Mouse (Mus musculus): Measurements from ENCODE around the gene Tnfrsf11a. TPM values are rescaled to one million over a fixed set of nuclear protein-coding genes. Genes with fewer than 3 reads are reported as not detected.

Tnfrsf11a gene
- polyA plus RNA-seq, 1 experiment from 2014 or later = 0.48 TPM

- no peaks in the 10 kb centered on the region for H3K9me3 ChIP-seq (ENCODE audit: control insufficient read depth, low read length)
- H3K27me3 ChIP-seq (ENCODE audit: control insufficient read depth, insufficient read depth, low read length) = no peaks in the 10 kb centered on the region
- ATAC-seq (ENCODE audit: low FRiP score) = no peak
- H3K9ac ChIP-seq (ENCODE audit: low read depth, low read length) = no peak overlapping the region
- no peaks in the 10 kb centered on the region for H3K36me3 ChIP-seq (ENCODE audit: control insufficient read depth, insufficient read depth, low read length)
- no peak overlapping the region for H3K4me3 ChIP-seq (ENCODE audit: low read depth, low read length)
- no peak overlapping the region for H3K4me2 ChIP-seq (replicated peaks; ENCODE audit: low read depth, low read length)
- H3K4me1 ChIP-seq (replicated peaks; ENCODE audit: control insufficient read depth, insufficient read depth, low read length) = no peaks in the 10 kb centered on the region
- H3K27ac ChIP-seq (ENCODE audit: low read depth, low read length) = no peak overlapping the region
- WGBS = 70% methylated on average over 5 of the region's 5 CpGs
- DNase-seq (ENCODE audit: low spot score) = no peak
Measured at GRCm38 (mm10) chr1:105886358-105886757, 105.8 kb downstream of the Tnfrsf11a start.

- Histone ChIP-seq H3K9me3 (ENCODE audit: control insufficient read depth, low read length) (no peaks in the 10 kb centered on the region), H3K9ac (ENCODE audit: low read depth, low read length) (no peak overlapping the region), H3K27me3 (ENCODE audit: control insufficient read depth, insufficient read depth, low read length) (no peaks in the 10 kb centered on the region), H3K4me3 (ENCODE audit: low read depth, low read length) (no peak overlapping the region), H3K4me1 (replicated peaks; ENCODE audit: control insufficient read depth, insufficient read depth, low read length) (no peaks in the 10 kb centered on the region), H3K36me3 (ENCODE audit: control insufficient read depth, insufficient read depth, low read length) (no peaks in the 10 kb centered on the region), H3K27ac (ENCODE audit: low read depth, low read length) (no peak overlapping the region), H3K4me2 (replicated peaks; ENCODE audit: low read depth, low read length) (no peak overlapping the region)
- peak; percentile 59 for ATAC-seq (ENCODE audit: low FRiP score)
- 48% methylated on average over 15 of the region's 15 CpGs for WGBS
- peak; percentile 87 for DNase-seq (ENCODE audit: low spot score)
Measured at GRCm38 (mm10) chr1:105891032-105891725, 110.7 kb downstream of the Tnfrsf11a start.

- no peaks in the 10 kb centered on the region for H3K4me1 ChIP-seq (replicated peaks; ENCODE audit: control insufficient read depth, insufficient read depth, low read length)
- no peak overlapping the region for H3K4me3 ChIP-seq (ENCODE audit: low read depth, low read length)
- no peaks in the 10 kb centered on the region for H3K27me3 ChIP-seq (ENCODE audit: control insufficient read depth, insufficient read depth, low read length)
- no peaks in the 10 kb centered on the region for H3K9me3 ChIP-seq (ENCODE audit: control insufficient read depth, low read length)
- ATAC-seq (ENCODE audit: low FRiP score) = no peak
- H3K4me2 ChIP-seq (replicated peaks; ENCODE audit: low read depth, low read length) = no peak overlapping the region
- no peak overlapping the region for H3K9ac ChIP-seq (ENCODE audit: low read depth, low read length)
- DNase-seq (ENCODE audit: low spot score) = no peak
- 86% methylated on average over 5 of the region's 5 CpGs for WGBS
- no peaks in the 10 kb centered on the region for H3K36me3 ChIP-seq (ENCODE audit: control insufficient read depth, insufficient read depth, low read length)
- no peak overlapping the region for H3K27ac ChIP-seq (ENCODE audit: low read depth, low read length)
Measured at GRCm38 (mm10) chr1:105895019-105895418, 114.5 kb downstream of the Tnfrsf11a start.

Other genes with a start within 250 kb of the Tnfrsf11a start
- 14.1 and 19.9 TPM in 2 replicates for gene Pign, start 117.0 kb upstream of the Tnfrsf11a start, polyA plus RNA-seq (2014; fragmentation: Nextera tagmentation; extraction: Ambion mirVana)
- 26.2 and 33.5 TPM in 2 replicates for gene Relch, start 116.9 kb upstream of the Tnfrsf11a start, polyA plus RNA-seq (2014; fragmentation: Nextera tagmentation; extraction: Ambion mirVana)
- gene Zcchc2, start 209.7 kb downstream of the Tnfrsf11a start, polyA plus RNA-seq (2014; fragmentation: Nextera tagmentation; extraction: Ambion mirVana) = 2.3 and 2.9 TPM in 2 replicates

All from hindbrain, embryonic 11.5 days (tissue).